Mouse (Mus musculus): ENCODE results near the gene Zfp940. TPM values are rescaled to one million over a fixed set of nuclear protein-coding genes. Genes with fewer than 3 reads are reported as not detected.

The Zfp940 gene
- total and polyA plus RNA-seq, 3 experiments: 8.4 to 13.7 TPM; not detected in 1

- TF ChIP-seq CTCF (IDR thresholded peaks at IDR 0.05 in 2 of 3, conservative IDR thresholded peaks at IDR 0.05 in 1 of 3; ENCODE audit: control insufficient read depth in 1 of 3, insufficient read depth in 1 of 3, low read depth in 2 of 3, low read length in 3 of 3, poor library complexity in 1 of 3, severe bottlenecking in 1 of 3) (no peak), POLR2AphosphoS2 (IDR thresholded peaks at IDR 0.05; ENCODE audit: low read length) (no peak), E2F4 (IDR thresholded peaks at IDR 0.05; ENCODE audit: borderline replicate concordance, low read depth, low read length) (no peak), NELFE (IDR thresholded peaks at IDR 0.05; ENCODE audit: low read depth, low read length) (no peak), NRF1 (IDR thresholded peaks at IDR 0.05; ENCODE audit: insufficient read depth, low read depth, low read length, poor library complexity, severe bottlenecking) (no peak), ELF1 (IDR thresholded peaks at IDR 0.05; ENCODE audit: low read depth, low read length) (no peak), UBTF (IDR thresholded peaks at IDR 0.05; ENCODE audit: borderline replicate concordance, insufficient read depth, low read depth, low read length) (no peak), TCF12 (IDR thresholded peaks at IDR 0.05; ENCODE audit: low read depth, low read length) (no peak), MYC (IDR thresholded peaks at IDR 0.05; ENCODE audit: low read depth, low read length) (no peak), CHD1 (IDR thresholded peaks at IDR 0.05; ENCODE audit: low read depth, low read length) (no peak), POLR2AphosphoS5 (IDR thresholded peaks at IDR 0.05; ENCODE audit: borderline replicate concordance, low read depth, low read length) (no peak), ZNF384 (IDR thresholded peaks at IDR 0.05; ENCODE audit: low read depth, low read length) (no peak), MAX (IDR thresholded peaks at IDR 0.05; ENCODE audit: low read length) (no peak), ZKSCAN1 (IDR thresholded peaks at IDR 0.05; ENCODE audit: low read depth, low read length) (no peak), MAFK (IDR thresholded peaks at IDR 0.05; ENCODE audit: borderline replicate concordance, low read depth, low read length) (no peak), GABPA (IDR thresholded peaks at IDR 0.05; ENCODE audit: low read depth, low read length) (no peak), MEF2A (IDR thresholded peaks at IDR 0.05; ENCODE audit: extremely low read depth, insufficient replicate concordance, low read depth, low read length, poor library complexity, severe bottlenecking) (no peak)
- no peak overlapping the region for H3K27ac ChIP-seq (ENCODE audit: control insufficient read depth, low read depth, low read length)
- no peaks in the 10 kb centered on the region for H3K27me3 ChIP-seq (ENCODE audit: control insufficient read depth in 1 of 2, insufficient read depth in 2 of 2, low read length in 2 of 2)
- no peak overlapping the region for H3K9ac ChIP-seq (ENCODE audit: control insufficient read depth, low read depth, low read length, poor library complexity, severe bottlenecking)
- DNase-seq (ENCODE audit: low read depth, low spot score): no peak
- H3K79me2 ChIP-seq (ENCODE audit: control insufficient read depth, insufficient read depth, low read length, poor library complexity): 0 out of 2 replicates have a peak, but pooled peaks cover 2% of the 10 kb centered on the region
- peaks cover 0 to 6% of the 10 kb centered on the region in 2 experiments; a peak in 2 of 4 replicates for H3K4me1 ChIP-seq (ENCODE audit: control insufficient read depth in 1 of 2, insufficient read depth in 2 of 2, low read length in 2 of 2)
- no peak overlapping the region for H3K4me3 ChIP-seq (ENCODE audit: control insufficient read depth in 1 of 2, insufficient read depth in 1 of 2, low read depth in 2 of 2, low read length in 2 of 2)
- peaks cover 0 to 3% of the 10 kb centered on the region in 2 experiments; a peak in 2 of 4 replicates for H3K36me3 ChIP-seq (ENCODE audit: control insufficient read depth in 1 of 2, insufficient read depth in 2 of 2, low read length in 2 of 2)
- H3K9me3 ChIP-seq (replicated peaks; ENCODE audit: insufficient read depth, low read length): no peaks in the 10 kb centered on the region
Measured at GRCm38 (mm10) chr7:29812244-29812643, 41.2 kb downstream of the Zfp940 start.

- Histone ChIP-seq H3K4me3 (ENCODE audit: control insufficient read depth in 1 of 2, insufficient read depth in 1 of 2, low read depth in 2 of 2, low read length in 2 of 2) (no peak overlapping the region), H3K27ac (ENCODE audit: control insufficient read depth, low read depth, low read length) (no peak overlapping the region), H3K27me3 (ENCODE audit: control insufficient read depth in 1 of 2, insufficient read depth in 2 of 2, low read length in 2 of 2) (no peaks in the 10 kb centered on the region), H3K36me3 (ENCODE audit: control insufficient read depth in 1 of 2, insufficient read depth in 2 of 2, low read length in 2 of 2) (no peaks in the 10 kb centered on the region), H3K79me2 (ENCODE audit: control insufficient read depth, insufficient read depth, low read length, poor library complexity) (no peaks in the 10 kb centered on the region), H3K9ac (ENCODE audit: control insufficient read depth, low read depth, low read length, poor library complexity, severe bottlenecking) (no peak overlapping the region), H3K9me3 (replicated peaks; ENCODE audit: insufficient read depth, low read length) (no peaks in the 10 kb centered on the region), H3K4me1 (ENCODE audit: control insufficient read depth in 1 of 2, insufficient read depth in 2 of 2, low read length in 2 of 2) (no peaks in the 10 kb centered on the region)
- DNase-seq (ENCODE audit: low read depth, low spot score): no peak
- TF ChIP-seq NELFE (IDR thresholded peaks at IDR 0.05; ENCODE audit: low read depth, low read length): no peak
- TF ChIP-seq MYC (IDR thresholded peaks at IDR 0.05; ENCODE audit: low read depth, low read length): no peak
- no peak for TF ChIP-seq RCOR1 (IDR thresholded peaks at IDR 0.05; ENCODE audit: low read depth, low read length)
- TF ChIP-seq GABPA (IDR thresholded peaks at IDR 0.05; ENCODE audit: low read depth, low read length): no peak
- no peak for TF ChIP-seq ZC3H11A (IDR thresholded peaks at IDR 0.05; ENCODE audit: low read depth, low read length)
- TF ChIP-seq TCF12 (IDR thresholded peaks at IDR 0.05; ENCODE audit: low read depth, low read length): no peak
- TF ChIP-seq GATA1 (IDR thresholded peaks at IDR 0.05; ENCODE audit: low read depth, low read length): no peak
Measured at GRCm38 (mm10) chr7:29807046-29807445, 46.4 kb downstream of the Zfp940 start.
